Mouse (Mus musculus) liver, embryonic 18 days (tissue): ENCODE measurements around the gene Sult2a3. TPM values are rescaled to one million over a fixed set of nuclear protein-coding genes. Genes with fewer than 3 reads are reported as not detected.

Source experiments
- polyA plus RNA-seq: library from polyadenylated mRNA; depleted of rRNA; stranded (reverse); fragments of >200 nt; gene quantifications from 2 replicates; pipeline ENCODE4 v1.2.3, GENCODE M21; 2012; rRNA removed

Gene Sult2a3
- 0.05 and 0.06 TPM in 2 replicates for polyA plus RNA-seq

DNA sequence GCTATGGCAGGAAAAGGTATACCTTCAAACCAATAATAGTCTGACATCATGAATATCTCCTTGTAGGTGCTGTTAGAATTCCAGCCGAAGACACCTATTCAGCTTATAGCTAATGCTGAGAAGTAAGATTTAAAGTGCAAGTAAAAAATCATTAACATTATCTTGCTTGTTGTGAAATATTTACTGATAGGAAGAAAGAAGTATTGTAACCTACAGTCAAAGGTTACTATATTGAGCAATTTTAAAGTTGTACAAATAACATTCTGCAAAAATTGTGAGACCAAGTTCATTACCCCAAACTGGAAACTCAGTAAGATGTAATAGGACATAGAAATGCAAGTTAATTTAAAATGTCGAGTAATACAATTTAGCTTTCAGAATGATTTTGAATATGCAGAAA, at the start of gene Sult2a3:
Gene Sult2a3, minus strand, starts transcription at position 101 of the 400 bp plus-strand sequence.

Other genes with a start within 250 kb of the Sult2a3 start
- gene Sult2a4, start 133.4 kb downstream of the Sult2a3 start, polyA plus RNA-seq = not detected in 2 replicates
- 0.05 and 0.07 TPM in 2 replicates for gene Sult2a6, start 131.8 kb upstream of the Sult2a3 start, polyA plus RNA-seq
- gene Obox8, start 210.5 kb upstream of the Sult2a3 start, polyA plus RNA-seq = 0.02 and 0.12 TPM in 2 replicates